Mouse (Mus musculus) kidney, adult 2 months (tissue): ENCODE measurements at regions not wholly inside any gene's neighbourhood (a gene's known extent, or its start where the extent isn't known, plus 50 kb on each side); places are given as distances from the start of the nearest gene placed in this dataset.

Experiments used
- CTCF ChIP-seq: fragments of 200-500 bp; conservative IDR thresholded peaks from 2 replicates; pipeline ENCODE4 v1.5.1; 2011; ENCODE audit warnings: low read depth, mild to moderate bottlenecking, control low read depth, low read length, moderate library complexity, mixed read lengths; ENCODE audit not compliant: insufficient read depth, insufficient read length
- POLR2A ChIP-seq: fragments of 200-500 bp; IDR thresholded peaks from one replicate; pipeline ENCODE4 v1.6.1; 2011; ENCODE audit warnings: low read depth, low read length, control low read depth

DNA sequence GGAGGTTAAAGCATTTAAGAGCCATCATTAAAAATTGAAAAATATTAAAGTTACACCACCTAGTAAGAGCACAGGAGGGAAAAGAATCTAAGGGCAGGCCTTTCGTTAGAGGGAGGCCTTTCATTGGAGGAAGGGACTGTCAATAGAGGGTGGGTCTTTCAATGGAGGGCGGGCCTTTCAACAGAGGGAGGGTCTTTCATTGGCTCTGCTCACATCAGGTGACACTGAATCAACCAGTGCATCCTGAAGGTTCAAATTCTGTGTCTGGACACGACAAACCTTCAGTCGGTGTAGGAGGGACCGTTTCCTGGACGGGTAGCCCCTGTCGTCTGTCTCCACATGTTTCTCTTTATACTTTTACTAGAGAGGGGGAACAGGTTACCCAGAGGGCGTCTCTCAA is 172.5 kb upstream of the Kcnab2 start:
- TF ChIP-seq POLR2A (no peak), CTCF (no peak)
